Mouse (Mus musculus) G1E-ER4 (cell line): ENCODE results near the gene Nlrp1b. TPM values are rescaled to one million over a fixed set of nuclear protein-coding genes. Genes with fewer than 3 reads are reported as not detected.

ENCODE experiments used
- GATA1 ChIP-seq: IDR thresholded peaks from one replicate; pipeline ENCODE4 v1.8.0; 2012; ENCODE audit warnings: low read length, inconsistent platforms
- polyA plus RNA-seq: library from polyadenylated mRNA; stranded (reverse); fragments of >175 nt; gene quantifications from 2 replicates; pipeline ENCODE4 v1.2.3, GENCODE M21; 2012

Nlrp1b gene
- not detected in 2 replicates for polyA plus RNA-seq

DNA sequence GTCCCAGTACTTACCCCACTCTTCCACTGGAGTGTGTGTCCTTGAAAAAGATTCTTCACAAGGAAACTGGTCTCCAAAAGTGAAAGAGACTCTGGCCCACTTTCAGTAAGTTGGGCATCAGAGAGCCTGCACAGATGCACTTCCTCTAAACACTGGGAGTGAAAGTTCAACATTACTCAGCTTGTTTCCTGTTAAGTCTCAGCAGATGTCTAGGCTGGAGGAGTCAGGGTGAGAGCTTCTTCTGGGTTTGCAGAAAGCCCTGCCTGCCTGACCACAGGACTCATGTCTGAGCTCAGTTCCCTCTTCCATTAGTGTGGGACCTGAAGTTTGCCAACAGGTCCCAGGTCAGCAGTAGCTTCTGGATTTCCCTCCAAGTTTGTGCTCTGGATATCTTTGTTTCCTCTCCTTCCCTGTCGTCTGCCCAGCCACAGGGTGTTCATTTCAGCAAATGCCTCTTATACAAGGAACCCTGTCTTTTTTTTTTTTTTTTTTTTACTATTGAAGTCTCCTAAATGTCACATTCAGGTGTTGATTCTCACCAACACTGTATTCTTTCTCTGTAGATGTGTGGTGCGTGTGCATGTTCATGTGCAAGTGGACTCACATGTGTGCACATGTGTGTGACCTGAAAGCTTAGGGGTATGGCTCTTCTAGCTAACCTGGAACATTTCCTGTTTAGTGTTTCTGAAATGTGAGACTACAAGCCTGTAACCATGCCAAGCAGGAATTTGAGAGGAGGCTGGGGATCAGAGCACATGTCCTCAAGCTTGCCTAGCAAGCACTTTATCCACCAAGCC is at the start of gene Nlrp1b:
Gene Nlrp1b, minus strand, starts transcription at position 50 of the 797 bp plus-strand sequence.
- TF ChIP-seq GATA1, result no peak

DNA sequence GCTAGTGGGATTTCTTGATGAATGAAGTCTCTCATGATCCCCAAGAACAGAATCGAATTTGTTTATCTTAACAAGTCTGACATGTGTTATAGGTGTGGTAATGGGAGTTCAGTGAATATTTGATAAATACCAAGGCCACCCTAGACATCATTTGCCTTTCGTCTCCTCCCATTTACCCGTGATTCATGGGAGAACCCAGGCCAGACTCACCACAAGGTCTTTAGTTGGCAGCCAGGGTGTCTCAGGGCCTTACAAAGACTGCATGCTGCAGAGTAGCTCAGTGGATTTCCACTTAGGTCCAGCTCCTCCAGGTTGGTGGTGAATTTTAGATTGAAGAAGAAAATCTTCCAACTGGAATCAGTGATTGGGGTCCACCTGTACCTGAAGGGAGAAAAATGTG is 30.5 kb upstream of the Nlrp1b start:
- no peak for TF ChIP-seq GATA1

DNA sequence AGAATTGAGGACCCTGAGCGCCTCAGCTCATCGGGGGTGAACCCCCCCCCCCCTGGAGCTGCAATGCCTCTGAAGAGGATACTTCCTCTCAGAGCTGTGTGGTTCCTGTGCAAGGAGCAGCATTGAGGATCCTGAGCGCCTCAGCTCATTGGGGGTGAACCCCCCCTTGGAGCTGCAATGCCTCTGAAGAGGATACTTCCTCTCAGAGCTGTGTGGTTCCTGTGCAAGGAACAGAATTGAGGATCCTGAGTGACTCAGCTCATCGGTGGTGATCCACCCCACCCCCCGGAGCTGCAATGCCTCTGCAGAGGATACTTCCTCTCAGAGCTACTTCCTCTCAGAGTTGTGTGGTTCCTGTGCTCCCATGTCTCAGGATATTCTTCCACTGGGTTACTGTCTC is 20.8 kb upstream of the Nlrp1b start:
- no peak for TF ChIP-seq GATA1

DNA sequence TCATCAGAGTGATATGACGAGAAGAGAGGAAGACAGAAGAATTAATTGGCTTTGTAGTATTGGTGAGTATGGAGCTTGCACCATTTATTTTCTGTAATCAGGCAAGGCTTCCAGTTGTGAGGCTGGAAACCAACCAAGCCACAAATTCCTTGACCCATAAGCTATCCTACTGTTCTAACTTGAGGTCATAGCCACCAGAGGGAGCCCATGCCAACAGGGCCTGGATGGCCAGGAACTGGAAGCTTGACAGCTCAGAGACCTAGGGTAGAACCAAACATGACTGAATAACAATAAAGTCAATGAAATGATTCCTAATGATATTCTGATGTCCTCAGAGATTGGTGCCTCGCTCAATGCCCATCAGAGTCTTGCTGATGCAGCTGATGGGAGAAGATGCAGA is 5.9 kb downstream of the Nlrp1b start:
- TF ChIP-seq GATA1, result no peak

DNA sequence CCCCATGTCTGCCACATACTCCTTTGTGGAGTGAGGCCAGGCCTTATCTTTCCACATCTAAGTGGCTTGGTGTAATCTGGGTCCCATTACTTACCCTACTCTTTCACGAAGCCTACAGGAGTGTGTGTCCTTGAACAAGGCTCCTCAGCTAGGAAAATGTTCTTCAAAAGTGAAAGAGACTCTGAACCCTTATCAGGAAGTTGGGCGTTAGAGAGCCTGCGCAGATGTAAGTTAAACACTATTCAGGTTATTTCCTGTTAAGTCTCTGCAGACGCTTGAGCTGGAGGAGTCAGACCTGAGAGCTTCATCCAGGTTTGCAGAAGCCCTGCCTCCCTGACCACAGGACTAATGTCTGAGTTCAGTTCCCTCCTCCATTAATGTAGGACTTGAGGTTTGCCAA is 27.8 kb downstream of the Nlrp1b start:
- no peak for TF ChIP-seq GATA1

DNA sequence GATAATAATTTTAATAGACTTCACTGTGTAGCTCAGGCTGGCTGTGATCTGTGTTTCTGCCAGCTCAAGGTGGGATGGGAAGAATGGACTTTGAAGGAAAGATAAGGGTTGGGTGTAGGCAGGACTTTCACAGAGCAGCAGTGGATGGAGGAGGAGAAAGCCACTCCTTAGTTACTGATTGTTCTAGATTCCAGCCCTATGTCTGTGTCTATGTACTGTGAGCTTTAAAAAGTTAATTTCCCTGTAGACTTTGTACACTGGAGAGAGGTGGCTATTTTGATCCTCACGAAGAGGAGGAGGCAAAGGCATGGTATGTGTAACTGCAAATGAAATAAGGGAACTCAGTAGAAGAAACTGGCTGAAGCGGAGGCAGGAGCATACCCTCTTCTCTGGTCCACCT is 31.2 kb downstream of the Nlrp1b start:
- no peak for TF ChIP-seq GATA1

DNA sequence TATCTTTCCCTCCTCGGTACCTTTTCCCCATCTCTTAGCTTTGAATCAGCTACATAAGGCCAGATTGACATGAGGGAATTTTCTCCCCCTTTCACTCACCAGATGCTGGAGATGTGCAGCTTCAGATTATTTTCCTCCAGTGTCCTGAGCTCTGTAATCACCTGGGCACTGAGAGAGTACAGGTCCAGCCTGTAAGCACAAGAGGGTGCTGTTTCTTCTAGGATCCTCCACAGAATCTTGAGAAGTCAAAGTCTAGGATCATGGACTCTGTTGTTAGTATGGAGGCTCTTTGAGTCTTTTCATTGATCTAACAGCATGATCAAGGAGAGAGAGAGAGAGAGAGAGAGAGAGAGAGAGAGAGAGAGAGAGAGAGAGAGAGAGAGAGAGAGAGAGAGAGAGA is 60.9 kb downstream of the Nlrp1b start:
- no peak for TF ChIP-seq GATA1

DNA sequence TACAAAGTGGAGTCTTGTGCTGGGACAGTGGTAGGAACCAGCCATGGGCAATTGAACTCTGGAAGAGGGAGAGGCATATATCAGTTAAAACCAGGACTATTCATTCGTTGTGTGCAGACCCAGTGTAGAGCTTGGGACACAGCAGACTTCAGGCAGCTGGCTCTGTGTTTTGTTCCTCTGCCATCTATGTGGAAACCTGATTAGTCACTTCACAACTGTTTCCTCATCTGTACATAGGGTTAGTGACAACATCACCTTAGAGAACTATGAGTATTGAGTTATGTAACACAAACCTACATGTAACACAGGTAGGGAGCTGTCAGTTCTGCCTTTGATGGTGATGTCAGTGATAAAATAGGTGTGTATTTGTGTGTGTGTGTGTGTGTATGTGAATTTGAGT is 66.4 kb downstream of the Nlrp1b start:
- TF ChIP-seq GATA1, result no peak

DNA sequence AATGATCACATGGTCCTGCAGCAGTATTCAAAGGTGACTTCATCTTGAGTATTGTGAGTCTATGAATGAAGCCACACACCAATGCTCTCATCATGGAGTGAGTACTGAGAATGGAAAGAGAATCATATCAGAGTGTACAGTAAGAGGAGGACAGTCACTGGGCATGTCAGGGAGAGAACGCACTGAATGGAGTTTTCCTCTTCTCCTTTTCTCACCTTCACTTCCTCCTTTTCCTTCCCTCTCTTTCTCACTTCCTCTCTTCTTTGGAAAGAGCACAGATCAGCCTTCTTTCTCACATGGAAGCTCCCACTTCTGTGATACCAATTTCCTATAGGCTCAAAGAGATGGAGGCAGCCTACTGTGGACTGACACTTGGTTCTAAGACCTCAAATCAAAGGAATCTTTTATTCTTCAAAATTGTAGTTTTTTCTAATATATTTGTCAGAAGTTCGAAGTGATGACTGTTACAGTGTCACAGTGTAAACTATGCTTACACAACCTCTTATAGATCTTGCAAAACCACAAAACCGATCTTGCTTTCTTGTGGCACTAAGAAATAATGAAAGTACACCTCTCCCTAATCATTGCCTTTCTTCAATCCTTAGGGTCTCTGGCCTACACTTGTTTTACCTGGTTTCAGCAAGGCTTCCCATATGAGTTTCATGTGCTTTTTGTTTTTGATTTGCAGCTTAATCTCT is 70.9 kb downstream of the Nlrp1b start:
- no peak for TF ChIP-seq GATA1

DNA sequence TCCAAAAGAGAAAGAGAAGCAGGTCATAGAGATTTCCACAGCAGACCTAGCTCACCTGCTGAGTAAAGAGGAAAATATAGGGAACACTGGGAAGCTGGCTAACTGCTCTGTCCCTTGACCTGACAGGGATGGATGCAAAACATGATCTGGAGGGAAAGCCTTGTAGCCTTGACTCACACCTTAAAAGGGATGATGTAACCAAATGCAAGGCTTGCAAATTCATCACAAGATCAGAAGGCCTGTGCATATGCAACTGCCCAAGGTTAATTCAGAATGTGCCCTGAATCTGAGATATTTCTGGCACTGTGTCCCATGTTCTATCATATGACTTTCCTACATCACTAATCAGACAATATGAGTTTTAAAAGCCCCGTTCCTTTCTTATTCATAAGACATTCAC is 75.3 kb downstream of the Nlrp1b start:
- TF ChIP-seq GATA1, result no peak

DNA sequence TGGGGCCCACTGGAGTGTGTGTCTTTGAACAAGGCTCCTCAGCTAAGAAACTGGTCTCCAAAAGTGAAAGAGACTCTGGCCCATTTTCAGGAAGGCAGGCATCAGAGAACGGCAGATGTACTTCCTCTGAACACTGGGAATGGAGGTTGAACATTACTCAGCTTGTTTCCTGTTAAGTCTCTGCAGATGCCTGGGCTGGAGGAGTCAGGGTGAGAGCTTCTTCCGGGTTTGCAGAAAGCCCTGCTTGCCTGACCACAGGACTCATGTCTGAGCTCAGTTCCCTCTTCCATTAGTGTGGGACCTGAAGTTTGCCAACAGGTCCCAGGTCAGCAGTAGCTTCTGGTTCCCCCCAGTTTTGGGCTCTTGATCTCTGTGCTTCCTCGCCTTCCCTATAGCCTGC is 85.9 kb downstream of the Nlrp1b start, which contains the start of gene Nlrp1a:
Gene Nlrp1a, minus strand, starts transcription at position 44 of the 400 bp plus-strand sequence.
- no peak for TF ChIP-seq GATA1

DNA sequence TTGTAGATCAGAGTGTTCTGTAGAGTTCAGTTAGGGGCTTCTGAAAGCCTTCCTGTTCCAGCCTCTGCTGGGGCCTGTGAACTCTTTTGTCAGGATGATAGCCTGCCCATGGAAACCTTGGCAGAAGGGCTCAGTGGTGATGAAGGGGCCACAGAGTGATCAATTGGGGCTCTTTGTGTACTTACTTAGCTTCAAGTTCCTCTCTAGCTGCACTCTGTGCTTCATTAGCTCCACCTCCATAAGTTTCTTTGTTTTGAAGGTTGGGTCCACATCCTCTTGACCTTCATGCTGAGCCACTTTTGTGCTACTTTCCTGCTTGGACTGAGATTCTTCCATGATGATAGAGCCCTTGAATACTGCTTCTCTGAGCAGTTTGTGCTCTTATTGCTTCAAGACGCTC is 88.5 kb downstream of the Nlrp1b start:
- no peak for TF ChIP-seq GATA1

DNA sequence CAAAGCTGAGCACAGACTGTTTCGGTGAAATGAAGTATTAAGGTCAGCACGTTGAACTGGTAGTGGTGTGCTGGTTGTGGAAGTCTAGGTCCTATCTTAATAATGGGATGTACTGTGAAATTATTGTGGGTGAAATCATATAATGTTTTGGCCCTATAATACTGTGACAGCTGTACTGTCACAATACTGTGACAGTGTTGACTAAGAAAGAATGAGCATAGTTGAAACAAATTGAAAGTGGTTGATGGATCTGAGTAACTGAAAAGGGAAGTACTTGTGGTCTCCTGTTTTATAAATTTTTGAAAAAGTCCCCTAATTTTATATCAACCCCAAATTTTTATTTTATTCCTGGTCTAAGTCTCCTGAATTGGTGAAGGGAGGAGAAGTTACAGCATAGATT is 123.4 kb downstream of the Nlrp1b start:
- no peak for TF ChIP-seq GATA1

DNA sequence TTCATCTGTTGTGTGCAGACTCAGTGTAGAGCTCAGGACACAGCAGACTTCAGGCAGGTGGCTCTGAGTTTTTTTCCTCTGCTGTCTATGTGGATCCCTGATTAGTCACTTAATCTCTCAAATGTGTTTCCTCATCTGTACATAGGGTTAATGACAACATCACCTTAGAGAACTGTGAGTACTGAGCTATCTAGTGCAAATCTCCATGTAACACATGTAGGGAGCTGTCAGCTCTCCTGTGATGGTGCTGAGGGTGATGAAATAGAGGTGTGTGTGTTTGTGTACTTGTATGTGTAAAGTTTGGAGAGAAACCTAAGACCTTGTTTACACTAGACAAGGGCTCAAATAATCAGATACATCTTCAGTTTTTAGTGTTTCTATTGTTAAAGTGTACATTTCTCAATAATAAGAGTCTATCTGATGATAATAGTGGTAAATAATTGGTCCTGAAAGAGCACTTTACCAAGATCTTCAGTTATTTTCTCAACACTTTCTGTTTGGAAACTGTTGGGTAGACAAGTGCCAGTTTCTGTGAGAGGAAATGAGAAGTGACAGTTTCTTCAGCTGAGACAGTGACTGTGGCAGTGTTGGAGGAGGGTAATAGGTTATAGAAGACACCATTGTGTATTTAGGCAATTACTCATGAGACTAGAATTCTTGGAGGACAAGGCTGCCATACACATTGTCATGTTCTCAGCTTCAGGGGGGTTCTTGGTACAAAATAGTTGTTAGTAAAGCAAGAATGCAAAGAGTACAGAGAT is 124.1 kb downstream of the Nlrp1b start:
- no peak for TF ChIP-seq GATA1

DNA sequence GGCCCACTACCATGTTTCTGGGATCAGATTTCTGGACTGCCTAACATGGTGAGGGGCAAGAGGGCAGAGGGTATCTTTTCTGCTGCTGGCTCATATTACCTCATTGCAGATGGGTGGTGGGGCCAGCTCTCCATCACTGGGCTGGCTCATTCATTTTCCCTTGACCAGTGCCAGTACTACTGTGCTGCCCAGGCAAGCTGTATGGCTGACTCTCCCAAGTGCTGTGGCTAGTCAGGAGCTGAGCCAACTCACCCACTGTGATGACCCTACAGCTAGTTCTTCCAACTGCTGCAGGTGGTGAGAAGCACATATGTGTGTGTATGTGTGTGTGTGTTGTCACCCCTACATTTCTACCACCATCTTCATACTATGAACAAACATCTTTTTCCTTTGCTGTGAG is 126.6 kb downstream of the Nlrp1b start:
- TF ChIP-seq GATA1, result no peak

Other genes with a start within 250 kb of the Nlrp1b start
- gene C1qbp, start 247.7 kb downstream of the Nlrp1b start, polyA plus RNA-seq, result 967 and 1,218 TPM in 2 replicates
- gene Dhx33, start 226.3 kb downstream of the Nlrp1b start, polyA plus RNA-seq, result 13.6 and 15.0 TPM in 2 replicates
- 2.7 and 4.8 TPM in 2 replicates for gene Mis12, start 211.1 kb downstream of the Nlrp1b start, polyA plus RNA-seq
- gene Derl2, start 210.9 kb downstream of the Nlrp1b start, polyA plus RNA-seq, result 25.1 and 36.0 TPM in 2 replicates
- gene 6330403K07Rik, start 197.2 kb downstream of the Nlrp1b start, polyA plus RNA-seq, result 0.09 TPM in 1 of 2 replicates, not detected in the other
- gene Nlrp1a, start 86.0 kb downstream of the Nlrp1b start, polyA plus RNA-seq, result not detected in 2 replicates